Mouse (Mus musculus): Measurements from ENCODE around the gene Sox5.

DNA sequence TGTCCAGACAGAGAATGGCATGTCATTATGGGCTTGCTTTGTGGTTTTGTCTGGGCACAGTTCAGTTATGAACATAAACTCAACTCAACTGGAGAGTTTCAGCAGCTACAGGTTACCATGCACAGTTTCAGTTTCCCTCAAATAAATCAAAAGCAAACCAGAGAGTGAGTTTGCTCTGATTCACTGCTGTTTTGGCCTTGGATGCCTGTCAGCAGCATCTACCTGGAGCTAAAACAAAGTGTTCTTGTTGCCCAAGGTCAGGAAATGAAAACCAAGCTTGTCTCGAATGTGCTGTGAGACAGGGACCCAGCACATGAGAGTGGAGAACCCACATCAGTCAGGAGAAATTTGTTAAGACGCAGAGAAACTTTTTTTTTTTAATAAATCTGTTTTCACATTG lies 951.6 kb downstream of the Sox5 start:
- TF ChIP-seq POLR2A (IDR thresholded peaks at IDR 0.05; ENCODE audit: insufficient read depth, low read depth, low read length) (no peak), CTCF (IDR thresholded peaks at IDR 0.05) (no peak), EP300 (IDR thresholded peaks at IDR 0.05; ENCODE audit: insufficient read depth, low read depth, low read length) (no peak)

Measured in heart, adult 2 months (tissue).